Mouse (Mus musculus): ENCODE results near the gene Slc48a1. TPM values are rescaled to one million over a fixed set of nuclear protein-coding genes. Genes with fewer than 3 reads are reported as not detected.

The Slc48a1 gene
- polyA plus RNA-seq (2014; fragmentation: Nextera tagmentation; extraction: Ambion mirVana), result 29.2 and 29.3 TPM in 2 replicates

DNA sequence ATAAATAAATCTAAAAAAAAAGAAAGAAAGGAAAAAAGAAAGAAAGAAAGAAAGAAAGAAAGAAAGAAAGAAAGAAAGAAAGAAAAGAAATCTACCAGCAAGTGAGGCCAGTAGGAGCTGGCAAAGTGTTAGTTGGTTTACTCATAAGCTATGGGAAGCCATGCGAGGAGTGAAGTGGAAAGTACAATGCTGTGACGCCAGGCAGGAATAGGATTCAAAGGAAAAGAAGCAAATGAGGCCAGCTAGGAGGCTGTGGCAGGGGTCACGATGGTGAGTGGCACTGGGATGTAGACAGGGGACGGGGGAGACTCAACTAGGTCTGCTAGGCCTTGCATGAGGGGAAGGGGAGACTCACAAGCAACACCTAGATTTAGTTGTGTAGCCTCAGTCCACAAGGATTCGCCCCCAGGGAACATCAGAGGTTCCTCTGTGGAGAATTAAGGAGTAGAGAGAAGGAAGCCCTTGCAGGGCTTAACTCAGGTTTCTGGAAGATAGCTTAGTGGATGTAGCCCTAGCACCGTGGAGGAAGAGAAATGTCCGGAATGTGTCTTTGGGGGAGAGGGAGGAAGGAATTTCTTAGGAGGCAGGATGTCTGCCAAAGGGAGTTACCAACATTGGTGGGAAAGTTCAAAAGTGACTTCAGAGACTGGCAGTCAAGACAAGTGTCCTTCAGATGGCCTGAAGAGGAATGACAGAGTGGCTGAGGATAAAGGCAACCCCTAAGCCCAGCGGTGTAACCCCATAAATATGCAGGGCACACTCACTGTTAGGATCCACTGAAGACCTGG is at the start of gene Slc48a1:
TSS of gene Slc48a1 (plus strand) at position 210 of the 788 bp plus-strand sequence.
- H3K9ac ChIP-seq (ENCODE audit: low read length), result no peak within 1 kb of the TSS
- no peaks in the 10 kb centered on the region for H3K9me3 ChIP-seq (ENCODE audit: control insufficient read depth, low read length)
- no peaks in the 10 kb centered on the region for H3K27me3 ChIP-seq (ENCODE audit: control insufficient read depth, insufficient read depth, low read length)
- no peak for ATAC-seq (ENCODE audit: insufficient read depth, low FRiP score, low TSS enrichment)
- no peaks in the 10 kb centered on the region for H3K36me3 ChIP-seq (ENCODE audit: control insufficient read depth, insufficient read depth, low read length)
- H3K4me3 ChIP-seq (ENCODE audit: low read depth, low read length), result no peak within 1 kb of the TSS
- 75% methylated on average over 8 of the region's 8 CpGs for WGBS
- H3K27ac ChIP-seq (ENCODE audit: low read depth, low read length), result no peak within 1 kb of the TSS
- H3K4me2 ChIP-seq (ENCODE audit: low read depth), result no peak within 1 kb of the TSS
- DNase-seq (ENCODE audit: low spot score), result no peak
- H3K4me1 ChIP-seq (ENCODE audit: control insufficient read depth, insufficient read depth, low read length), result peaks cover 7% of the 10 kb centered on the region; the same call in 1 of the 2 replicates

DNA sequence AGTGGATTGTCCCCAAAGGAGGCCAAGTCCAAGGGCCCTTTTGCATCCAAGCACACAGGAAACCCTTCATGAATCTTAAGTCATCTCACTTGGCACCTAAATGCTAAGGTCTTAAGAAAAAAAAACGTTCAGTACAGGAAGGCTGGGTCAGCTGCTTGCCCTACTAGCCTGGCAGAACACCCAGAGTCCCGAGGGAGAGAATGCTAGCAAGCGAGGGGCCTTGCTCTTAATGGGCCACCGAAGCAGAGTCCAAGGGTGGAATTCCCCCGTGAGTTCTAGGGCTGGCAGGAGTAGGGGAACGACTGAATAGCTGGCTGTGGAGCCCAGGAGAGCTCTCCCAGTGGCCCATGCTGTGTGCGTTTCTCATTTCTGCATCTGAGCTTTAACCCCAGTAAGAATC is 49.5 kb upstream of the Slc48a1 start:
- Histone ChIP-seq H3K9ac (ENCODE audit: low read length) (no peak overlapping the region), H3K27ac (ENCODE audit: low read depth, low read length) (no peak overlapping the region), H3K9me3 (ENCODE audit: control insufficient read depth, low read length) (no peaks in the 10 kb centered on the region), H3K4me2 (ENCODE audit: low read depth) (no peak overlapping the region), H3K36me3 (ENCODE audit: control insufficient read depth, insufficient read depth, low read length) (no peaks in the 10 kb centered on the region), H3K4me3 (ENCODE audit: low read depth, low read length) (no peak overlapping the region), H3K27me3 (ENCODE audit: control insufficient read depth, insufficient read depth, low read length) (no peaks in the 10 kb centered on the region), H3K4me1 (ENCODE audit: control insufficient read depth, insufficient read depth, low read length) (no peaks in the 10 kb centered on the region)
- no peak for ATAC-seq (ENCODE audit: insufficient read depth, low FRiP score, low TSS enrichment)
- WGBS, result 68% methylated on average over 7 of the region's 7 CpGs
- no peak for DNase-seq (ENCODE audit: low spot score)

DNA sequence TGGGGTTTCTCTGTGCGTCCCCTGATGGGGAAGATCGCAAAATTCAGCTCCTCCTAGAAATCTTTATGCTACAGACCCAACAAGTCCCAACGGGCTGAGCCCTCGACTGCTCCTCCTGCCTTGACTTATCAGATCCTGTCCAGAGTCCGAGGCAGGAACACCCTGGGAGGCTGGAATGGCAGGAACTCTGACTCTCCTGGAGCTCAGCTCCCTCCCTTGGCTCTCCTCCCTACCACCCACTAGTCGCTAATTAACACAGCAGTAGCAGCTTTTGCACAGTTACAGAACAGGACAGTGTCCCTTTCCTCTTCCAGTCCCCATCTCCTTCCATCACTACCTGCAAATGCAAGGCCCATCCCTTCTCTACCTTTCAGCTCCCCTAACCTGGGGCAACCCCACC is 48.0 kb upstream of the Slc48a1 start:
- H3K27me3 ChIP-seq (ENCODE audit: control insufficient read depth, insufficient read depth, low read length), result no peaks in the 10 kb centered on the region
- H3K4me2 ChIP-seq (ENCODE audit: low read depth), result no peak overlapping the region
- H3K9me3 ChIP-seq (ENCODE audit: control insufficient read depth, low read length), result no peaks in the 10 kb centered on the region
- H3K36me3 ChIP-seq (ENCODE audit: control insufficient read depth, insufficient read depth, low read length), result no peaks in the 10 kb centered on the region
- H3K27ac ChIP-seq (ENCODE audit: low read depth, low read length), result no peak overlapping the region
- H3K4me1 ChIP-seq (ENCODE audit: control insufficient read depth, insufficient read depth, low read length), result no peaks in the 10 kb centered on the region
- 68% methylated on average over 6 of the region's 6 CpGs for WGBS
- ATAC-seq (ENCODE audit: insufficient read depth, low FRiP score, low TSS enrichment) (no peak), DNase-seq (ENCODE audit: low spot score) (no peak)
- no peak overlapping the region for H3K4me3 ChIP-seq (ENCODE audit: low read depth, low read length)
- H3K9ac ChIP-seq (ENCODE audit: low read length), result no peak overlapping the region

DNA sequence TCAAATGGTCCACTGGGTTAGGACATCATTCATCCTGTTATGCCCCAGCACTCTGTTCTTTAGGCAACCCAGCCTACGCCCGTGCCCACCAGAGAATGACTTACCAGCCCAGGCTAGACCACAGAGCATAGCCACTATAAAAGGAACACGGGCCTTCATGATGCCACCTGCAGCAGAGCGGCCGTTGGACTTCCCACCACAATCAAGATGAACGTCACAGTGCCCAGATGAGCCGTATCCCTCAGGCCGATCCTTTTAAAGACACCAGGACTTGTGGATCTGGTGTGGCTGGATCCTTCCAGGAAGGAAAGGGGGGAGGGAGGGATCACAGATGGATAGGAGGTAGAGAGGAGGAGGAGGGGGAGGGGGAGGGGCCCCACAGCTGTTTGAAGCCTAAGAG is 47.2 kb upstream of the Slc48a1 start, which contains the start of gene Endou:
TSS of gene Endou (minus strand) at position 229 of the 400 bp plus-strand sequence.
- ATAC-seq (ENCODE audit: insufficient read depth, low FRiP score, low TSS enrichment) (no peak), DNase-seq (ENCODE audit: low spot score) (no peak)
- 91% methylated on average over 8 of the region's 8 CpGs for WGBS
- H3K4me2 ChIP-seq (ENCODE audit: low read depth), result no peak within 1 kb of the TSS
- H3K9me3 ChIP-seq (ENCODE audit: control insufficient read depth, low read length), result no peaks in the 10 kb centered on the region
- H3K4me1 ChIP-seq (ENCODE audit: control insufficient read depth, insufficient read depth, low read length), result no peaks in the 10 kb centered on the region
- H3K9ac ChIP-seq (ENCODE audit: low read length), result no peak within 1 kb of the TSS
- H3K27me3 ChIP-seq (ENCODE audit: control insufficient read depth, insufficient read depth, low read length), result no peaks in the 10 kb centered on the region
- H3K4me3 ChIP-seq (ENCODE audit: low read depth, low read length), result no peak within 1 kb of the TSS
- no peak within 1 kb of the TSS for H3K27ac ChIP-seq (ENCODE audit: low read depth, low read length)
- no peaks in the 10 kb centered on the region for H3K36me3 ChIP-seq (ENCODE audit: control insufficient read depth, insufficient read depth, low read length)

DNA sequence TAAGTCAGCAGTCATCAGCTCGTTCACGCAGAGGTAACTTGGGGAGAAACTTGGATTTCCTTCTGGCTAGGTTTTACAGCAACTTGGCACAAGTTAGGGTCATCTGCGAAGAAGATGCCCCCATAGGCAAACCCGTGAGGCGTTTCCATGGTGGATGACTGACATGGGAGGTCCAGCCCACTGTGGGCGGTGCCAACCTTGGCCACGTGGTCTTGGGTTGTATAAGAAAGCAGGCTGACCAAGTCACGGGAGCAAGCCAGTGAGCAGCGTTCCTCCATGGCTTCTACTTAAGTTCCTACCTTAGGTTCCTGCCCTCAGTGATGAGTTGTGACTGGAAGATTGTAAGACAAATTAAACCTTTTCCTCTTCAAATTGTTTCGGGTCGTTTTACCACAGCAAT is 46.3 kb upstream of the Slc48a1 start:
- no peak overlapping the region for H3K27ac ChIP-seq (ENCODE audit: low read depth, low read length)
- 91% methylated on average over 11 of the region's 11 CpGs for WGBS
- no peaks in the 10 kb centered on the region for H3K27me3 ChIP-seq (ENCODE audit: control insufficient read depth, insufficient read depth, low read length)
- no peaks in the 10 kb centered on the region for H3K4me1 ChIP-seq (ENCODE audit: control insufficient read depth, insufficient read depth, low read length)
- ATAC-seq (ENCODE audit: insufficient read depth, low FRiP score, low TSS enrichment) (no peak), DNase-seq (ENCODE audit: low spot score) (no peak)
- H3K9ac ChIP-seq (ENCODE audit: low read length), result no peak overlapping the region
- H3K36me3 ChIP-seq (ENCODE audit: control insufficient read depth, insufficient read depth, low read length), result no peaks in the 10 kb centered on the region
- no peak overlapping the region for H3K4me2 ChIP-seq (ENCODE audit: low read depth)
- H3K9me3 ChIP-seq (ENCODE audit: control insufficient read depth, low read length), result no peaks in the 10 kb centered on the region
- H3K4me3 ChIP-seq (ENCODE audit: low read depth, low read length), result no peak overlapping the region

DNA sequence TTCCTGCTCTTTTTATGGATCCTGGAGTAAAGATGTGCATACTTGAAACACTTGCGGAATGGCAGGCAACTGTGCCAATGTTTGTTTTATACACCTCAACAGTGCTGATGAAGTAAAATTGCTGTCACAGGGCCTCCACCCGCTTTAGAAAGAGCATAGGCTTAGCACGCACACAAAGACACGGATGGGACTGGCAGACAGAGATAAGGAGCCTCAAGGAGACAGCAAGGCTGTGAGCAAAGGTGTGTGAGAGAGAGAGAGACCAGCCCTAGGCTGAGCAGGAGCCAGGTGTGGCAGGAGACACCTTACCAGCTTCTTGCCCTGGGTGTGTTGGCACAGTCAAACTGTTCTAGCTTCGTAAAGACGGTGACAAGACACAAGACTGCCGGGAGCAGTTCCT is 39.4 kb upstream of the Slc48a1 start:
- Histone ChIP-seq H3K36me3 (ENCODE audit: control insufficient read depth, insufficient read depth, low read length) (no peaks in the 10 kb centered on the region), H3K4me2 (ENCODE audit: low read depth) (no peak overlapping the region), H3K9ac (ENCODE audit: low read length) (no peak overlapping the region), H3K4me1 (ENCODE audit: control insufficient read depth, insufficient read depth, low read length) (no peaks in the 10 kb centered on the region), H3K4me3 (ENCODE audit: low read depth, low read length) (no peak overlapping the region), H3K9me3 (ENCODE audit: control insufficient read depth, low read length) (no peaks in the 10 kb centered on the region), H3K27me3 (ENCODE audit: control insufficient read depth, insufficient read depth, low read length) (no peaks in the 10 kb centered on the region), H3K27ac (ENCODE audit: low read depth, low read length) (no peak overlapping the region)
- 95% methylated on average over 7 of the region's 7 CpGs for WGBS
- DNase-seq (ENCODE audit: low spot score) (no peak), ATAC-seq (ENCODE audit: insufficient read depth, low FRiP score, low TSS enrichment) (no peak)

DNA sequence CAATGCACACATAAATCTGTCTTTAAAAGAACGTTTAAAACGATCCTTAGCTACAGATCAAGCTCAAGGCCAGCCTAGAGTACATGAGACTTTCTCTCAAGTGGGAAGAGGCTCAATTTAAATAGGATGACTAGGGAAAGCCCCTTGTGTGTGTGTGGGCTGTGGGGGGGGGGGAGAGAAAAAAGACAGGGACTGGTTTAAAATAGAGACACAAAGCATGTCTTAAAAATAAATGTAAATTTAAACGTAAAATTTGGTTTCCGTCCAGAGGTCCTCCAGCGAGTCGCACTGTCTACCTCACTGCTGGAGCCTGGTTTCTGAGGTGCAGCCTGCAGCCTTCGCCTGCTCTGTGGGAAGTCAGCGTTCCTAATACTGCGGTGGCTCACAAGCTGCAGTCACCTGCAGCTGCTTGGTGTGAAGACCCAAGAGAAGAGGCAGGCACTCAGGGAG is 38.0 kb upstream of the Slc48a1 start:
- H3K9ac ChIP-seq (ENCODE audit: low read length), result no peak overlapping the region
- no peak for ATAC-seq (ENCODE audit: insufficient read depth, low FRiP score, low TSS enrichment)

DNA sequence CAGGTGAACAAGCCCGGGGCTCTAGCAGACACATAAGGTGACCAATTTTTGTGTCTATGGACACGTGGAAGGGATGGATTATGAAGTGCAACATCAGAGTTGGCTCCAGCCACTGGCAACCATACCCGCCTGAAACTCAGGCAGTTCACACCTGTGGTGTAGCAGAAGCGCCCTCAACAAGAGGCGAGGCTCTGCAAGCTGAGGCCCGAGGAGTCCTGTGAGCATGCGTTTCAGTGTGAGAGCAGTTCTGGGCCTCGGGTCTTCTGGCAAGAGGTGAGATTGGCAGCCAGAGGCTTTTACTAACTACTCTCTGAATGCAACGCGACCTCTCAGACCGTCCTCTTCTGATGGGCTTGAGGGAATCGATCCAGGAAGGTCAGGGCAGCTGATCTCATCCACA is 36.7 kb upstream of the Slc48a1 start:
- H3K4me2 ChIP-seq (ENCODE audit: low read depth), result no peak overlapping the region
- no peak for ATAC-seq (ENCODE audit: insufficient read depth, low FRiP score, low TSS enrichment)
- no peaks in the 10 kb centered on the region for H3K36me3 ChIP-seq (ENCODE audit: control insufficient read depth, insufficient read depth, low read length)
- H3K27ac ChIP-seq (ENCODE audit: low read depth, low read length), result no peak overlapping the region
- 77% methylated on average over 12 of the region's 12 CpGs for WGBS
- H3K9ac ChIP-seq (ENCODE audit: low read length), result no peak overlapping the region
- H3K27me3 ChIP-seq (ENCODE audit: control insufficient read depth, insufficient read depth, low read length), result no peaks in the 10 kb centered on the region
- H3K9me3 ChIP-seq (ENCODE audit: control insufficient read depth, low read length), result no peaks in the 10 kb centered on the region
- DNase-seq (ENCODE audit: low spot score), result no peak
- no peak overlapping the region for H3K4me3 ChIP-seq (ENCODE audit: low read depth, low read length)
- no peaks in the 10 kb centered on the region for H3K4me1 ChIP-seq (ENCODE audit: control insufficient read depth, insufficient read depth, low read length)

More for the DNA sequence above, 38.0 kb upstream of the Slc48a1 start:
- H3K9me3 ChIP-seq (ENCODE audit: control insufficient read depth, low read length), result no peaks in the 10 kb centered on the region
- H3K27me3 ChIP-seq (ENCODE audit: control insufficient read depth, insufficient read depth, low read length), result no peaks in the 10 kb centered on the region
- H3K36me3 ChIP-seq (ENCODE audit: control insufficient read depth, insufficient read depth, low read length), result no peaks in the 10 kb centered on the region
- no peak for DNase-seq (ENCODE audit: low spot score)
- H3K4me1 ChIP-seq (ENCODE audit: control insufficient read depth, insufficient read depth, low read length), result no peaks in the 10 kb centered on the region
- no peak overlapping the region for H3K4me2 ChIP-seq (ENCODE audit: low read depth)
- 88% methylated on average over 9 of the region's 9 CpGs for WGBS
- no peak overlapping the region for H3K4me3 ChIP-seq (ENCODE audit: low read depth, low read length)
- H3K27ac ChIP-seq (ENCODE audit: low read depth, low read length), result no peak overlapping the region

DNA sequence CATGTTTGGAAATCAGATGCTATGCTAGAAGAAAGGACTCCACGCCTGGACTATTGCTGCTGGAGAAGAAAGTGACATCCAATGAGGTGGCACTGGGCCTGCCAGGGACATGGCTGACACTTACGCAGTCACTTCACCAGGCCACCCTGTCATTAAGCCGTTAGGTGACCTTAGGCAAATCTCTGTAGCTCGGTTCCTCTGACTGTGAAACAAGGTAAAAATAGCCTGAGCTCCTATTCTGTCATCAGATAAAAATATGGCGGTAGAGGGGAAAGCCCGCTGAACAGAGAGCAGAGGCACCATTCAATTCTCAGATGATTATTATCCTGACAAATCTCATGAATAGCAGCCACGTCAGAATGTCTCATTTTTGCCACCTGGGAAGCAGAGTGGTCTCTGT is 36.2 kb upstream of the Slc48a1 start:
- Histone ChIP-seq H3K36me3 (ENCODE audit: control insufficient read depth, insufficient read depth, low read length) (no peaks in the 10 kb centered on the region), H3K4me1 (ENCODE audit: control insufficient read depth, insufficient read depth, low read length) (no peaks in the 10 kb centered on the region), H3K9me3 (ENCODE audit: control insufficient read depth, low read length) (no peaks in the 10 kb centered on the region), H3K9ac (ENCODE audit: low read length) (no peak overlapping the region), H3K4me3 (ENCODE audit: low read depth, low read length) (no peak overlapping the region), H3K4me2 (ENCODE audit: low read depth) (no peak overlapping the region), H3K27ac (ENCODE audit: low read depth, low read length) (no peak overlapping the region), H3K27me3 (ENCODE audit: control insufficient read depth, insufficient read depth, low read length) (no peaks in the 10 kb centered on the region)
- no peak for ATAC-seq (ENCODE audit: insufficient read depth, low FRiP score, low TSS enrichment)
- 73% methylated on average over 7 of the region's 7 CpGs for WGBS
- DNase-seq (ENCODE audit: low spot score), result no peak

Measured in neural tube, embryonic 11.5 days (tissue).